Mouse (Mus musculus) CD8-positive naive resting alpha-beta T cell, adult 2 months (primary cell): Measurements from ENCODE around the gene Arhgap35.
A peak's percentile ranks its signal among the peaks of the same experiment; 100 is the strongest.

ENCODE experiments used
- DNase-seq, 2 experiments: peaks; one replicate each; pipeline ENCODE4 v3.0.0; 2022; ENCODE audit warnings: low read depth in 2 of 2, low spot score in 2 of 2

Arhgap35 gene

DNA sequence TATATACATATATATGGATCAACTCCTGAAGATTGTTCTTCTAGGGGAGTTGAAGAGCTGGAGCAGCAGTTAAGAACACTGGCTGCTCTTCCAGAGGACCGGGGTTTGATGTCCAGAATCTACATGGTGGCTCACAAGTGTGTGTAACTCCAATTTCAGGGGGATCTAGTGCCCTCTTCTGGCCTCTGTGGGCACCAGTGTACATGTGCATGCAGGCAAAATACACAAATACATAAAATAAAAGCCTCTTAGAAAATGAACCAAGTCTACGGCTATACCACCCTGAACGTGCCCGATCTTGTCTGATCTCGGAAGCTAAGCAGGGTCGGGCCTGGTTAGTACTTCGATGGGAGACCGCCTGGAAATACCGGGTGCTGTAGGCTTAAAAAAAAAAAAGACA, 143.2 kb downstream of the Arhgap35 start:
- DNase-seq = no peak

GRCm38 (mm10) chr7:16468115-16468514, 146.7 kb downstream of the Arhgap35 start:
- DNase-seq = no peak

DNA sequence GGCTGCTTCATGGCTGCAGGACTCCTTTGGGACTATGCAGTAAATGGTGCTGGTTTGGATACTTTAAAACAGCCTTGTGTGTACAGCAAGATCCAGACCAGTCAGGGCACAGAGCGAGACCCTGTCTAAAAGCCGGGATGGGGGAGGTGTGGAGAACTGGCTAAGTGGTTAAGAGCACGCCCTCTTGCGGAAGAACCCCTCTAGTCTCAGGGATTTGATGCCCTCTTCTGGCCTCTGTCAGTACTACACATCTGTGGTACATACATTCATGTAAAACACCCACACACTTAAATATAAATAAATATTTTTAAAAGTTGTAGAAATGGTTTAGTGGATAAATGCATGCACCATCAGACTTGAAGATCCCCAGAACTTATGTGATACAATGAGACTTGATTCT, 148.2 kb downstream of the Arhgap35 start:
- peak in 1 of 2 experiments; percentile 37 for DNase-seq

- DNase-seq = no peak
Observed at GRCm38 (mm10) chr7:16465568-16465967, 149.2 kb downstream of the Arhgap35 start.

- DNase-seq = peak; percentile 65 to 73
Observed at GRCm38 (mm10) chr7:16465160-16465559, 149.6 kb downstream of the Arhgap35 start.

DNA sequence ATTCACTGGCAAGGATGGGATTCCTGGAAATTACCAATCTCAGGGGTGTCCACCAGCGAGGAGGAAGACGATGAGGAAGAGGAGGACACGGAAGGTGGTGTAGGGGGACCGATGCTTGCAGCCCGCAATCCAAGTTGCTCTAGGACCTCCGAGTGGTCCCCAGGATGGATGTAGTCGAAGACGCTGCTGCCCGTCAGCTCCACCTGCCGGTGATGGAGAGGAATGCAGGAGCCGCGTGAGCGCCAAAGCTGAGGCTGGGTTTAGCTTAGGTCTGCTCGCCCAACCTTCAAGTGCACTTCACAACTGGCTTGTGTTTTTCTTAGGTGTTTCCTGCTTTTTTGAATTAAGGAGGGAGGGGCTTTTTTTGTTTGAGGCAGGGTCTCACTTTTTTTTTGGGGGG, 151.6 kb downstream of the Arhgap35 start:
- DNase-seq = peak; percentile 74 to 84

GRCm38 (mm10) chr7:16461705-16462104, 153.1 kb downstream of the Arhgap35 start:
- no peak for DNase-seq

GRCm38 (mm10) chr7:16461151-16461550, 153.6 kb downstream of the Arhgap35 start:
- no peak for DNase-seq

GRCm38 (mm10) chr7:16460566-16460965, 154.2 kb downstream of the Arhgap35 start:
- DNase-seq = no peak

- no peak for DNase-seq
Observed at GRCm38 (mm10) chr7:16456289-16456688, 158.5 kb downstream of the Arhgap35 start.

GRCm38 (mm10) chr7:16455016-16455415, 159.8 kb downstream of the Arhgap35 start:
- DNase-seq = no peak

DNA sequence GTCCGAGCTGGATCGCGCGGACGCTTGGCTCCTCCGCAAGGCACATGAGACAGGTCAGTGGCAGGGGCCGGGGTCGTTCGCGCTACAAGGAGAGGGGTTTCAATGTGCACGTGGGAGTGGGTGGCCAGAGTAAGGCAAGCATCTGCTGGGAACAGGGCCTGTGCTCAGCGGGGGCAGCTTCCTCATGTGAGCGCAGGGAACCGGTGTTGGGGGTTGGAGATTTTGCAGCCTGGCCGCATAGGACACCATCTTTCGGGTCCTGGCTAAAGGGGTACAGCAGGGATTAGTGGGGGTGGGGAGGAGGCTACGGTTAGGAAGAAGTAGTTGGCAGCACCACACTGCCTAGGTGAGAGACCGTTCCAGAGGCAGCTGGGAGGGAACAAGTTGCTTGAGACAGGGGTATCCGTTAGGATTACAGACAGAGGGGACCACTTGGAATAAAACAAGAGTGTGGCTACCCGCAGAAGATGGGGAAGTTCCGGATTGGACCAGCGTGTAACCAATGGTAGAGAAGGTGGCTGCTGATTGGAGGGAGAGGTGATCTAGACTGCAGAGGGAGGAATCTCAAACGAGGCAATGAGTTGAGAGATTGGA, 161.6 kb downstream of the Arhgap35 start:
- DNase-seq = peak in 1 of 2 experiments; percentile 11

DNA sequence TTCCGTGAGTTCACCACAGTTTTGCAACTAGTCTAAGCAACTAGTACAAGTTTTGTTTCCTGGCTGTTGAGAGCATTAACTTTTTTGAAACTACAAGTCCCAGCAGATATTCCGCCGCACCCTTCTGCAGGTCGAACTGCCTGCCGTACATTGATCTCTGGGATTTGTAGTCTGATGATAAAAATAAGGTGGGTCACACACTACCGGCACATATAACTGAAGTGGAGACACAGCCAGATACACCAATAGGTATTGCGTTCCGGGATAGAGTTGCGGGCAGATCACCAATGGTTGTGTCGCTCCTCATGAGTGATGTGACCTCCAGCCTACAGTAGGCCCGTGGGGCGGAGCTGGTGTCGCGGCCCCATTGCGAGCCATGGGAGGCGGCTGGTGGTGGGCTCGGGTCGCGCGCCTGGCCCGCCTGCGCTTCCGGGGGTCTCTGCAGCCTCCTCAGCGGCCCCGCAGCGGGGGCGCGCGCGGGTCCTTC, 162.2 kb downstream of the Arhgap35 start, which contains the start of gene Tmem160:
Gene Tmem160, plus strand, starts transcription at position 193 of the 487 bp plus-strand sequence.
- peak; percentile 85 to 86 for DNase-seq

DNA sequence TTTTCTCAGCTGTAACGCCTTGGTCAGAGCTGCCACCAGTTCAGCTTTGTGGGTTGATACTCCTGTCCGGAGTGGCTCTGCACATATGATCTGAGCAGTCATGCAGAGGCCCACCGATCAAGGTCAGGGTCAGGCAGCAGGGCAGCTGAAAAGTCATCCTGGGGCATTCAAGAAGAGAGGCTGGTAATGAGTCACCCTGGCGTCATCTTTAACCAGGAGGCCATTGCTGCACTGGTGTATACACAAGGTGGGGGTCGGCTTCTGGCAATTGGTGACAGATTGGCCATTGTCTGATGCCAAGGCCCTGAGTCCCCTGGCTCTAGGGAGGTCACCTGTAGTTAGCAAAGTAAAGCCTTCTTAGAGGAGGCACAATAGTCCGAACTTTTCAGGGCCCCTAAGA, 163.1 kb downstream of the Arhgap35 start:
- DNase-seq = no peak
